Mouse (Mus musculus) adrenal gland, postnatal 14 days (tissue): ENCODE data around the gene Carmil2. TPM values are rescaled to one million over a fixed set of nuclear protein-coding genes. Genes with fewer than 3 reads are reported as not detected.

ENCODE experiments used
- DNase-seq: peaks from one replicate; pipeline ENCODE4 v3.0.0; 2021; ENCODE audit warnings: mixed read lengths
- total RNA-seq: library from RNA; stranded (reverse); gene quantifications from 2 replicates; pipeline ENCODE4 v1.2.3, GENCODE M21; 2021

Carmil2 gene
- total RNA-seq, 1 experiment from 2014 or later, result 3.1 TPM

- no peak for DNase-seq
These were observed 36.8 kb downstream of the Carmil2 start for GRCm38 (mm10) chr8:105722861-105723260.

- DNase-seq, result no peak
These were observed 39.7 kb downstream of the Carmil2 start for GRCm38 (mm10) chr8:105725726-105726125.

GRCm38 (mm10) chr8:105727397-105728124 lies 41.5 kb downstream of the Carmil2 start:
- DNase-seq, result peak; percentile 57

GRCm38 (mm10) chr8:105732186-105732585 lies 46.1 kb downstream of the Carmil2 start:
- DNase-seq, result no peak

- DNase-seq, result no peak
These were observed 53.1 kb downstream of the Carmil2 start for GRCm38 (mm10) chr8:105739216-105739615.

GRCm38 (mm10) chr8:105743301-105743700 lies 57.2 kb downstream of the Carmil2 start:
- DNase-seq, result peak; percentile 8

Other genes with a start within 250 kb of the Carmil2 start
- gene Tppp3, start 214.7 kb upstream of the Carmil2 start, total RNA-seq, result 42.6 and 57.0 TPM in 2 replicates
- 16.0 and 18.1 TPM in 2 replicates for gene Zdhhc1, start 189.4 kb upstream of the Carmil2 start, total RNA-seq
- gene Hsd11b2, start 167.5 kb upstream of the Carmil2 start, total RNA-seq, result 1.1 and 1.2 TPM in 2 replicates
- gene Atp6v0d1, start 120.2 kb upstream of the Carmil2 start, total RNA-seq, result 90.6 and 97.4 TPM in 2 replicates
- gene Ripor1, start 81.0 kb upstream of the Carmil2 start, total RNA-seq, result 33.9 and 39.8 TPM in 2 replicates
- 58.4 and 70.4 TPM in 2 replicates for gene Ctcf, start 49.7 kb upstream of the Carmil2 start, total RNA-seq
- 0.93 and 1.0 TPM in 2 replicates for gene Agrp, start 48.9 kb upstream of the Carmil2 start, total RNA-seq
- 23.3 and 23.8 TPM in 2 replicates for gene Acd, start 14.8 kb downstream of the Carmil2 start, total RNA-seq
- gene Pard6a, start 14.9 kb downstream of the Carmil2 start, total RNA-seq, result 10.6 and 11.0 TPM in 2 replicates
- not detected in 2 replicates for gene 4933405L10Rik, start 21.4 kb downstream of the Carmil2 start, total RNA-seq
- gene Enkd1, start 21.9 kb downstream of the Carmil2 start, total RNA-seq, result 5.4 and 6.0 TPM in 2 replicates
- 7.8 and 11.3 TPM in 2 replicates for gene Gfod2, start 72.4 kb downstream of the Carmil2 start, total RNA-seq
- 27.3 and 29.8 TPM in 2 replicates for gene Ranbp10, start 141.1 kb downstream of the Carmil2 start, total RNA-seq
- not detected in 2 replicates for gene Tsnaxip1, start 141.5 kb downstream of the Carmil2 start, total RNA-seq
- 8.5 and 11.2 TPM in 2 replicates for gene Cenpt, start 167.0 kb downstream of the Carmil2 start, total RNA-seq
- gene Thap11, start 168.9 kb downstream of the Carmil2 start, total RNA-seq, result 30.9 and 31.0 TPM in 2 replicates
- gene Nutf2, start 174.3 kb downstream of the Carmil2 start, total RNA-seq, result 22.3 and 41.4 TPM in 2 replicates
- 30.1 and 33.5 TPM in 2 replicates for gene Edc4, start 194.6 kb downstream of the Carmil2 start, total RNA-seq
- 1.0 TPM in 1 of 2 replicates, not detected in the other for gene Nrn1l, start 207.3 kb downstream of the Carmil2 start, total RNA-seq
- 31.0 and 32.2 TPM in 2 replicates for gene Pskh1, start 214.2 kb downstream of the Carmil2 start, total RNA-seq
- gene Ctrl, start 247.6 kb downstream of the Carmil2 start, total RNA-seq, result 0.59 TPM in 1 of 2 replicates, not detected in the other